Mouse (Mus musculus) right cerebral cortex, postnatal 36 days (tissue): ENCODE measurements around the gene Zdhhc5.
A peak's percentile ranks its signal among the peaks of the same experiment; 100 is the strongest.
"Not testable (repeated sequence)": the region's sequence is repeated elsewhere in the genome, so short reads cannot be mapped to it uniquely, and the experiment has no call there.

Experiments used
- DNase-seq, 2 experiments: peaks; one replicate each; pipeline ENCODE4 v3.0.0; 2022; ENCODE audit warnings: low spot score in 2 of 2, mixed read lengths in 1 of 2

Zdhhc5 gene

GRCm38 (mm10) chr2:84734919-84735318, 19.9 kb upstream of the Zdhhc5 start:
- no peak for DNase-seq

DNA sequence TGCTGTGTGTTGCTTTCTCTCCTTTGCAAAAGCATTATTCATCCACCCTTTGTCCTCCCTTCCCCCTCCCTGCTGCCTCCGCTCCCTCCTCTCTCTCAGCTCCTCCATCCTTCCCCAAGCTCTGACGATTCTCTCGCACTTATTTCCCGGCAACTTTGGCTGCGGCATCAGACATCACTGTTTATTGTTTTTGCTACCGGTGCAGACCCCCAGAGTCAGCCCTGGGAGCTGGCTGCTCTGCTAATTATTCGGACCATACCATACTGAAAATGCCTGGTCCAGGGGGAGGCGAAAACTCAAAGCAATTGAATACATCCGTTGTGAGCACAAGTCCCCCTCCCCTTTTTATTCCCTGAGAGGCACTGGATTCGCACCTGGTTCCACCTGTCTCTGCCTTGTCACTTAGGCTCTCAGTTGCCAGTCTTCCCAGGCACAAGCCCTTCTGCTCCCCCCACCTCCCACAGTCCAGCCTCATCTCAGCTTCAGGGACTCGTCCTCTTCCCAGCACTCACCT, 19.4 kb upstream of the Zdhhc5 start:
- DNase-seq, result no peak

- DNase-seq, result peak; percentile 71 to 77
These were observed 18.8 kb upstream of the Zdhhc5 start, which contains the start of gene Ypel4 for GRCm38 (mm10) chr2:84733579-84734300. Ypel4 (plus strand) TSS chr2:84734058.

- DNase-seq, result no peak
These were observed 17.4 kb upstream of the Zdhhc5 start for GRCm38 (mm10) chr2:84732394-84732793.

DNA sequence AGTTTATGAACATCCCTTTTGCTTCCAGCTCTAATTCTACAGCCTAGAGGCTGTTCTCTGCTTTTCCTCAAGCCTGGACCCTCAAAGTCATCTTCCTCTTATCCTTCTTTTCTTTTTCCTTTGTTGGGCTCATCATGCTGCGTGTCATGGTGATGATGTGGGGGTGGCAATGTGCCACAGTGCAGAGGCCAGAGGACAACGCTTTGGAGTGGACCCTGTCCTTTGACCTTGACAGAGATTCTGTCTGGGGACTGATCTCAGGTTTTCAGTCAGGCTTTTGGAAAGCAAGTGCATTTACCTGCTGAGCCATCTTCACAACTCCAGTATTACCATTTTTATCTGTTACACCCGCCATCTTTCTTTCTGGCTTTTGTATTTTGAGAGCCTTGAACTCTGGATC, 16.2 kb upstream of the Zdhhc5 start:
- no peak for DNase-seq

DNA sequence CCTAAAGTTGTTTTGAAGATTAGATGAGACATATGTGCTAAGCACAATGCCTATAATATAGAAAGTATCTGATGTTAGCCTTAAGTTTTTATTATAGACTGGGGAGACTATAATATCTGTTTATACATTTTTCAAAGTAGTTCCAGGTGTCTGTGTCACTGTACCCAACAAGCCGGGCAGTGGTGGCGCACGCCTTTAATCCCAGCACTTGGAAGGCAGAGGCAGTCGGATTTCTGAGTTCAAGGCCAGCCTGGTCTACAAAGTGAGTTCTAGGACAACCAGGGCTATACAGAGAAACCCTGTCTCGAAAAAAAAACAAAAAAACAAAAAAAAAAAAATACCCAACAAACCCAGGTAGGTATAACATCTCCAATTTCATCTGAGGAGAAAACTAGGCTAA, 13.2 kb upstream of the Zdhhc5 start:
- DNase-seq, result not testable (repeated sequence)

- peak; percentile 98 for DNase-seq
These were observed 12.3 kb upstream of the Zdhhc5 start, which contains the start of gene Clp1 for GRCm38 (mm10) chr2:84727172-84727858. Clp1 (minus strand) TSS chr2:84727350.

- DNase-seq, result no peak
These were observed 11.7 kb upstream of the Zdhhc5 start for GRCm38 (mm10) chr2:84726716-84727115.

DNA sequence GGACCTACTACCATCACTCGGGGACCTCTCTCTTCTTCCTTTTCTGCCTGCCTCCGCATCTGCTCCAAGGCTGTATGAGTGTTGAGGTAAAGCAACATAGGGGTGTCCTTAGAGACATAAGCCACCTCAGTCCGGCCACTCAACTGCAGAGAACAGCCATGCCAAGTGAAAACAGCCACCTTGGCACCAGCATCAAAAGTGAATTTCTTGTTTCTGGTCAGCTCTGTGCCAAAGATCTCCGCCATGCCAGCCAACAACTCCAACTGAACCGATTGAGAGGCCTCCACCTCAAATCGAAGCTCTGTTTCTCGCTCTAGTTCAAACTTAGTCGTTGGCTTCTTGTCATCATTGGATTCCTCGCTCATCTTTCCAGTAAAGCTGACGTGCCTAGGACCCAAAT, 10.8 kb upstream of the Zdhhc5 start:
- DNase-seq, result no peak

DNA sequence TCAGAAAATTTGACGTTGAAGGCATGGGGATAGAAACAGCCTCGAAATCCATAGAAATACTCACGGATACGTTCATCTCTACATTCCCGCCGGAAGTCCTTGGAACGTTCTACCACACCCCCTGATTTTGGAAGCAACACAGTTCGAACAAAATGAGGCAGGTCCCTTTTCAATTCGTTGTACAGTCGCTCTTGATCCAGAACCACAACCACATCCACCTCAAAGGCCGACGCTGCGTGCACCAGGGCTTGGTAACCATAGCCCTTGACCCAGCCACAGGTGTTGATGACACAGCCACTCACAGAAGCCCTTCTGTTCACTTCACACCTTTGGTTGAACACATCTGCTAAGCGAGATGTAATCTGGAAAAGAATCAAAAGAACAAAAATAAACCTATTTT, 8.9 kb upstream of the Zdhhc5 start:
- DNase-seq, result no peak

DNA sequence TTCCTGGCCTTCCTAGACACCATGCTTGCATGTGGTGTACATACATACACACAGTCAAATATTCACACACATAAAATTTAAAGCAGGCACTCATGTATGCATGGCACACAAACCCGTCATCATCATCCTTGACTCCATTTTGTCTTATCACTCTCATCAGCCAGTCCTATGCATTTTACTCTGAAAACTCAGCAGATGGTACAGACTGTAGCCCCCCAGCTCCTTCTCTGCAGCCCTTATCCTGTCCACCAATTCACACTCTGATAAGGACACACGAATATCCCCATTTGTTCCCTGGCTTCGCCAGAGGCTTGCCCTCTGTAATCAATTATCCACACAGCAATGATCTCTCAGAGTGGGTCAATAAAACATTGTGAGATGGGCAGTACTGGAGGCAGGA, 6.2 kb upstream of the Zdhhc5 start:
- no peak for DNase-seq

DNA sequence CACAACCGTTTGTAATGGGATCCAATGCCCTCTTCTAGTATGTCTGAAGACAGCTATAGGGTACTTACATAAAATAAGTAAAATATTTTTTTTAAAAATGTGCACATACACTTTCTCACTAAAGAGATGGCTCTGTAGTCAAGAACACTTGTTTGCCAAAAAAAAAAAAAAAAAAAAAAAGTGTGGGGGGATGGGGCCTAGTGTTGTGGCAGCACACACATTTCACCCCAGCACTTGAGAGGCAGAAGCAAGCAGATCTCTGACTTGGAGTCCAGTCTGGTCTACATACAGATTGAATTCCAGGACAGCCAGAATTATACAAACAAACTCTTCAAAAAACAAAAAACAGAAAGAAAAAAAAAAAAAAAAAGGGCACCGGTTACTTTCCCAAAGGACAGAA, 5.7 kb upstream of the Zdhhc5 start:
- no peak for DNase-seq

- no peak for DNase-seq
These were observed 2.4 kb upstream of the Zdhhc5 start for GRCm38 (mm10) chr2:84717357-84717756.

DNA sequence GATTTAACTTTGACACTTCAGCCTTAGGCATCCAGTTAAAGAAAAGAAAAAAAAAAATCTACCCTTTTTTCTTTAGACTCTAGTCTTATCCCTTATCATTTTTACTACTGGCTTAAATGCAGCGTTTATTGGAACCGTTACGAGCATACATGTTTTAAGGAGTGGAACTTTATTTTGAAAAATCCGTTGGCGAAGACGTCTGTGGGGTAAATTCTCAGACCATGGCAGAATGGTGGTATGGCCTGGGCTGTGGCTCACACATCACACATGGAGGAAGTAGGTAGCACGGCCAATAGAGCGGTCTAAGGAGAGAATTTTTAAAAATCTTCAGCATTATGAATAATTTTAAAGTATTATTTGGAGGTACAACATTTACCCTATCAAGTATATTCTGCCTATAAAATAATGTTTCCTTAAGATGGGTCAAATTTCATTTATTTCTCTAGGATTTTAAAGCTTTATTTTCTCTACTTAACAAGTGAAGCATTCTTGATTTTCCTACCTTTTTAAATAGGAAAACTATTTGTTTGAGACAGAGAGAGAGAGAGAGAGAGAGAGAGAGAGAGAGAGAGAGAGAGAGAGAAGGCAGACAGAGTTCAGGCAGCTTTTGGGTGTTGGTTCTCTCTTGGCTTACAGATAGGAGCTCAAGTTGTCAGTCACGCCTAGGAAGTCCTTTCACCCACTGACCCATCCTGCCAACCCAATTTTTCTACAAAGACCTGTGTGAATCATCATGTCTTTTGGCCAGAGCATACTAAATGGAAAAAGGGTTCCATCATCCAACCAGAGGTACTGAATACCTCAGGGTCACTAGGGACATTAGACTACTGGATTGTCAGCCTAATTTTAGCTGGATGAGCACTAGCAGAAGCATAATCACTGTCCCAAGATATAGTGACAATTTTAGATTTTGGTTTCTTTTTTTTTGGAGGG, 1.7 kb upstream of the Zdhhc5 start:
- no peak for DNase-seq

DNA sequence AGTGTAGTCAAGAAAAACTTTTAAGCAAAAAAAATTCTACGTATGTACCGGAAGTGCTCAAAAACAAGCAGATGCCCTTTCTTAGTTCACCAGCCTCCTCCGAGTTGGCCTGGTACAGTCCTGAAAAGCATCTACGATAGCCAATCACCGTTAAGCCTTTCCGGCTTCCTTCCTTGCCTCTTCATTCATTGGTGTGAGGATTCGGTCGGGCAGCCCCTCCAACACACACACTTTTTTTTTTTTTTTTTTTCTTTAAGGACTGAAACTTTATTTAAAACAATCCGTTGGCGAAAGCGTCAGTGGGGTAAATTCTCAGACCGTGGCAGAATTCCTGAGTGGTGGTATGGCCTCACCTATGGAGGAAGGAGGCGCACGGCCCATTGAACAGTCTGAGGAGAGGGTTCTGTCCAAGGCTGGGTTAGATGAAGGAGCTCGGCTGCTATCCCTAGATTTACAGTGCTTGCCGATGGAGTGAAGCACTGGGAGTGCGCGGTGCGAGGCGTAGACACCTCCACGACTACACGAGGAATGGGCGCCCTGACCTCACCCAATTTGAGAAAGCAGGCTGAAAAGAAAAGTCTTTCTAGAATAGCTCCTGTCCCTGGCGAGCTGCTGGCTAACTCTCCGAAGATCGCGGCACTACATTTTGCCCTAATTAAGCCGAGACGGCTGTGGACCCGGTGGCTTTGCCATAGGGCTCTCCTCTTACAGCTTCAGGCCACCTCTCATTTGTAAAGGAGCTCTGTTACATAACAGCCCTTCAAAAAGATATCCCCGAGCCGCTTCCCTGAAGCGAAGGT, 782 bp upstream of the Zdhhc5 start:
- peak; percentile 86 to 93 for DNase-seq

- DNase-seq, result peak in 1 of 2 experiments; percentile 25
These were observed 564 bp downstream of the Zdhhc5 start for GRCm38 (mm10) chr2:84714422-84714810.

- DNase-seq, result no peak
These were observed 3.1 kb downstream of the Zdhhc5 start for GRCm38 (mm10) chr2:84711898-84712297.

GRCm38 (mm10) chr2:84707523-84707922, 7.5 kb downstream of the Zdhhc5 start:
- no peak for DNase-seq

GRCm38 (mm10) chr2:84705295-84705694, 9.7 kb downstream of the Zdhhc5 start:
- no peak for DNase-seq

GRCm38 (mm10) chr2:84704329-84704728, 10.7 kb downstream of the Zdhhc5 start:
- no peak for DNase-seq

DNA sequence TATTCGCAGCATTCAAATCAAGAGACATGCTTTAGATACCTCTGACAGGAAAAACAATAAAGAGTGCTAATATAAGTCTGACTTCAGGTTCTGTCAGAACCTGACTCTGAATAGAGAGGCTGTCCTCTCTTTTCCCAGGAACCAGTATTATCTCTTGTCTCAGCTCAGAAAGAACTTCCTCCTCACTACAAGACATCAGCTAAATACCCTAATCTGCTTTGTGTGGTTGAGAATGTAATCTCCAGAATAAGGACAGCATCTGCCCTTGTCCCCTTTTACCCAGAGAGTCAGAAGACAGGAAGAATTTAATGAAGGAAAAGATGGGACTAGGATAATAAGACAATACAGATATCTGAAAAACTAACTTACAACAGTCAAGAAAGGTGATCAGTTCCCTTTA, 11.5 kb downstream of the Zdhhc5 start:
- DNase-seq, result no peak
